Comparison of ENCODE assay signal across 11 mouse cellular contexts in genomic region chr11:115692800-115693199, GRCm38 (mm10). TPM values are rescaled to one million over a fixed set of nuclear protein-coding genes. Genes with fewer than 3 reads are reported as not detected.
DNase-seq lines count a peak whose midpoint lies in the region; ATAC-seq and TF ChIP-seq lines count a peak whose summit lies in the region.
"Had no signal": no experiment of that assay in that cellular context is flagged by ENCODE, and none has a peak within 500 bp of the region (broad histone marks: within the 10 kb centered on the region; RNA-seq: fewer than 3 reads in every experiment).

No protein-coding gene starts in this region.

- TF ChIP-seq CTCF in G1E (IDR thresholded peaks at IDR 0.05; ENCODE audit: low read depth, low read length): no peak

- no peaks in the 10 kb centered on the region; the same call in 1 of the 2 replicates for H3K4me1 ChIP-seq in embryonic facial prominence, embryonic 13.5 days
- no peaks in the 10 kb centered on the region for H3K4me1 ChIP-seq in embryonic facial prominence, embryonic 10.5 days
- peaks cover 77% of the 10 kb centered on the region for H3K4me1 ChIP-seq in G1E (ENCODE audit: insufficient read depth, low read depth, low read length)
- H3K4me1 ChIP-seq in neural tube, embryonic 15.5 days: peaks cover 37% of the 10 kb centered on the region
- H3K4me1 ChIP-seq in forebrain, embryonic 10.5 days: no peaks in the 10 kb centered on the region

- peak overlapping the region; percentile 16; the same call in 1 of the 2 replicates for H3K9ac ChIP-seq in embryonic facial prominence, embryonic 13.5 days
- no peak overlapping the region for H3K9ac ChIP-seq in neural tube, embryonic 15.5 days (replicated peaks)
- H3K9ac ChIP-seq: forebrain, embryonic 13.5 days; neural tube, embryonic 13.5 days had no signal

- no peak overlapping the region for H3K4me2 ChIP-seq in embryonic facial prominence, embryonic 13.5 days
- H3K4me2 ChIP-seq in neural tube, embryonic 15.5 days: no peak overlapping the region
- H3K4me2 ChIP-seq: forebrain, embryonic 13.5 days; neural tube, embryonic 13.5 days had no signal

- H3K4me3 ChIP-seq in embryonic facial prominence, embryonic 13.5 days: no peak overlapping the region
- no peak overlapping the region for H3K4me3 ChIP-seq in embryonic facial prominence, embryonic 10.5 days
- no peak overlapping the region; the same call in 1 of the 2 replicates for H3K4me3 ChIP-seq in G1E (ENCODE audit: low read depth, low read length)
- no peak overlapping the region for H3K4me3 ChIP-seq in neural tube, embryonic 15.5 days (replicated peaks)
- no peak overlapping the region for H3K4me3 ChIP-seq in forebrain, embryonic 10.5 days
- H3K4me3 ChIP-seq: forebrain, embryonic 13.5 days; neural tube, embryonic 13.5 days had no signal

- no peak for ATAC-seq in embryonic facial prominence, embryonic 13.5 days (ENCODE audit: insufficient number of reproducible peaks, insufficient read depth, low FRiP score, low TSS enrichment, low read depth)
- peak; percentile 62 for ATAC-seq in G1E (ENCODE audit: extremely low read depth, insufficient number of reproducible peaks, low FRiP score, poor library complexity, severe bottlenecking)
- no peak for ATAC-seq in neural tube, embryonic 15.5 days (ENCODE audit: low FRiP score)
- ATAC-seq: forebrain, embryonic 13.5 days had no signal

- no peak for DNase-seq in embryonic facial prominence, embryonic 10.5 days (ENCODE audit: low spot score)
- peak; percentile 65 for DNase-seq in G1E (ENCODE audit: low spot score)
- peak; percentile 40 to 41 for DNase-seq in heart, postnatal 10 days
- peak; percentile 76 for DNase-seq in lung, postnatal 36 days
- DNase-seq in frontal cortex, postnatal 25 days (ENCODE audit: low spot score in 2 of 2): no peak
- DNase-seq in forebrain, embryonic 10.5 days (ENCODE audit: extremely low spot score, low spot score): no peak
- DNase-seq: cerebellum, adult 11-12 months had no signal

- peaks cover 17% of the 10 kb centered on the region for H3K36me3 ChIP-seq in embryonic facial prominence, embryonic 13.5 days
- peaks cover 51% of the 10 kb centered on the region for H3K36me3 ChIP-seq in embryonic facial prominence, embryonic 10.5 days (replicated peaks)
- peaks cover 95% of the 10 kb centered on the region for H3K36me3 ChIP-seq in G1E (replicated peaks)
- H3K36me3 ChIP-seq in neural tube, embryonic 15.5 days: 0 out of 2 replicates have a peak, but pooled peaks cover 3% of the 10 kb centered on the region
- H3K36me3 ChIP-seq in forebrain, embryonic 10.5 days (replicated peaks): peaks cover 54% of the 10 kb centered on the region

- H3K27ac ChIP-seq in embryonic facial prominence, embryonic 13.5 days: no peak overlapping the region
- H3K27ac ChIP-seq in embryonic facial prominence, embryonic 10.5 days (replicated peaks): no peak overlapping the region
- H3K27ac ChIP-seq in neural tube, embryonic 15.5 days (replicated peaks): no peak overlapping the region
- no peak overlapping the region for H3K27ac ChIP-seq in forebrain, embryonic 10.5 days
- H3K27ac ChIP-seq: forebrain, embryonic 13.5 days; neural tube, embryonic 13.5 days had no signal

- H3K9me3 ChIP-seq in embryonic facial prominence, embryonic 13.5 days: no peaks in the 10 kb centered on the region
- H3K9me3 ChIP-seq in embryonic facial prominence, embryonic 10.5 days: no peaks in the 10 kb centered on the region
- no peaks in the 10 kb centered on the region for H3K9me3 ChIP-seq in G1E (replicated peaks)
- no peaks in the 10 kb centered on the region for H3K9me3 ChIP-seq in neural tube, embryonic 15.5 days (replicated peaks)
- no peaks in the 10 kb centered on the region for H3K9me3 ChIP-seq in forebrain, embryonic 10.5 days
- H3K9me3 ChIP-seq: forebrain, embryonic 13.5 days; neural tube, embryonic 13.5 days had no signal

- 50% methylated on average over 5 of the region's 5 CpGs for WGBS in embryonic facial prominence, embryonic 13.5 days
- 48% methylated on average over 5 of the region's 5 CpGs for WGBS in embryonic facial prominence, embryonic 10.5 days
- WGBS in neural tube, embryonic 15.5 days: 78% methylated on average over 5 of the region's 5 CpGs
- WGBS in forebrain, embryonic 10.5 days: 77% methylated on average over 5 of the region's 5 CpGs

- intact Hi-C loops in heart, postnatal 10 days (cut with DNase I): no loop called here

- no peaks in the 10 kb centered on the region for H3K27me3 ChIP-seq in embryonic facial prominence, embryonic 13.5 days
- no peaks in the 10 kb centered on the region for H3K27me3 ChIP-seq in embryonic facial prominence, embryonic 10.5 days (replicated peaks; ENCODE audit: low read depth, poor library complexity, severe bottlenecking)
- no peaks in the 10 kb centered on the region for H3K27me3 ChIP-seq in G1E (ENCODE audit: insufficient read depth, low read length)
- no peaks in the 10 kb centered on the region for H3K27me3 ChIP-seq in neural tube, embryonic 15.5 days (replicated peaks)
- H3K27me3 ChIP-seq in forebrain, embryonic 10.5 days (ENCODE audit: poor library complexity, severe bottlenecking): no peaks in the 10 kb centered on the region
- H3K27me3 ChIP-seq: forebrain, embryonic 13.5 days; neural tube, embryonic 13.5 days had no signal

RNA-seq across cellular contexts. Expression of gene Grb2, which starts 15.6 kb away (rescaled TPM):
- 77.7 and 108 TPM in 2 replicates for polyA plus RNA-seq in embryonic facial prominence, embryonic 13.5 days (2015; fragmentation: Nextera tagmentation; extraction: Ambion mirVana)
- 73.5 and 76.0 TPM in 2 replicates for polyA plus RNA-seq in embryonic facial prominence, embryonic 10.5 days (2016; fragmentation: Nextera tagmentation; extraction: Ambion mirVana)
- total RNA-seq in G1E (2014; fragmentation: Nextera tagmentation): 224 and 234 TPM in 2 replicates
- total RNA-seq in G1E (2017): 58.3 and 119 TPM in 2 replicates
- 209 and 240 TPM in 2 replicates for polyA plus RNA-seq in G1E (2012)
- total RNA-seq in heart, postnatal 10 days (2021): 100 to 1,000 TPM; 122 to 144 TPM
- 192 and 194 TPM in 2 replicates for polyA plus RNA-seq in neural tube, embryonic 15.5 days (2015; fragmentation: Nextera tagmentation; extraction: Ambion mirVana)
- 74.4 and 79.6 TPM in 2 replicates for polyA plus RNA-seq in forebrain, embryonic 10.5 days (2016; fragmentation: Nextera tagmentation; extraction: Ambion mirVana)

Comparison
In these comparisons a context has a peak if more than half of its experiments do, and no peak if none do; other contexts are left out.
1. DNase-seq: peak in G1E (single experiment), heart, postnatal 10 days (2 of 2) and lung, postnatal 36 days (single experiment); none in embryonic facial prominence, embryonic 10.5 days (single experiment), frontal cortex, postnatal 25 days (0 of 2) and forebrain, embryonic 10.5 days (single experiment).